Mouse (Mus musculus) neural tube, embryonic 12.5 days (tissue): ENCODE measurements around the gene Il11ra1. TPM values are rescaled to one million over a fixed set of nuclear protein-coding genes. Genes with fewer than 3 reads are reported as not detected.
A peak's percentile ranks its signal among the peaks of the same experiment; 100 is the strongest.

Source experiments
- ATAC-seq: fragments of 200-750 bp; cut with Nextera tagmentation; 2 replicates; pipeline ENCODE4 v1.8.0; 2017; ENCODE audit warnings: low read depth, mild to moderate bottlenecking, moderate TSS enrichment, moderate library complexity; ENCODE audit not compliant: low FRiP score
- H3K27ac ChIP-seq: fragments of 300-500 bp; sonication (generic); 2 replicates; pipeline ENCODE4 v1.5.1; 2016
- H3K27me3 ChIP-seq: fragments of 300-500 bp; sonication (generic); replicated peaks from 2 replicates; pipeline ENCODE4 v1.6.1; 2016; ENCODE audit warnings: mild to moderate bottlenecking
- H3K36me3 ChIP-seq: fragments of 300-500 bp; sonication (generic); 2 replicates; pipeline ENCODE4 v1.6.1; 2016; ENCODE audit warnings: mild to moderate bottlenecking
- H3K4me1 ChIP-seq: fragments of 300-500 bp; sonication (generic); 2 replicates; pipeline ENCODE4 v1.6.1; 2016
- H3K4me2 ChIP-seq: fragments of 300-500 bp; sonication (generic); replicated peaks from 2 replicates; pipeline ENCODE4 v1.6.1; 2016; ENCODE audit warnings: mild to moderate bottlenecking
- H3K4me3 ChIP-seq: fragments of 300-500 bp; sonication (generic); 2 replicates; pipeline ENCODE4 v1.5.1; 2016
- H3K9ac ChIP-seq: fragments of 300-500 bp; sonication (generic); 2 replicates; pipeline ENCODE4 v1.6.1; 2016; ENCODE audit warnings: mild to moderate bottlenecking
- H3K9me3 ChIP-seq: fragments of 300-500 bp; sonication (generic); 2 replicates; pipeline ENCODE4 v1.6.1; 2016; ENCODE audit warnings: mild to moderate bottlenecking
- WGBS: fragments of 180-500 bp; shearing (Covaris S2); methylation state at CpG from one replicate; pipeline ENCODE4 v1.1.7; 2016; 5-methylcytosine and 5-hydroxymethylcytosine counted together
- polyA plus RNA-seq: library from polyadenylated mRNA; unstranded; fragments of >200 nt; fragmentation: Nextera tagmentation; extraction: Ambion mirVana; gene quantifications from 2 replicates; pipeline ENCODE4 v1.2.1, GENCODE M21; 2016

The Il11ra1 gene
- polyA plus RNA-seq, 1 experiment from 2014 or later = 73.3 TPM

- H3K9ac ChIP-seq = peak within 1 kb of the TSS; percentile 86
- WGBS = under 1% methylated on average over 61 of the region's 61 CpGs
- H3K27ac ChIP-seq = no peak within 1 kb of the TSS
- H3K27me3 ChIP-seq = no peaks in the 10 kb centered on the region
- no peaks in the 10 kb centered on the region for H3K9me3 ChIP-seq
- ATAC-seq = peak; percentile 72
- H3K4me3 ChIP-seq = peak within 1 kb of the TSS; percentile 77
- H3K36me3 ChIP-seq = peaks cover 35% of the 10 kb centered on the region
- peaks cover 33% of the 10 kb centered on the region for H3K4me1 ChIP-seq
- H3K4me2 ChIP-seq = peak within 1 kb of the TSS; percentile 93
Measured at GRCm38 (mm10) chr4:41713197-41714067, 13.6 kb downstream of the Il11ra1 start, which contains the start of gene Rpp25l. Rpp25l (minus strand) TSS chr4:41713534.

- no peaks in the 10 kb centered on the region for H3K9me3 ChIP-seq
- H3K4me3 ChIP-seq = no peak overlapping the region
- 15% methylated on average over 8 of the region's 8 CpGs for WGBS
- peaks cover 44% of the 10 kb centered on the region for H3K36me3 ChIP-seq
- no peak for ATAC-seq
- H3K4me2 ChIP-seq = peak overlapping the region; percentile 93
- peaks cover 33% of the 10 kb centered on the region for H3K4me1 ChIP-seq
- no peak overlapping the region for H3K9ac ChIP-seq
- no peak overlapping the region for H3K27ac ChIP-seq
- no peaks in the 10 kb centered on the region for H3K27me3 ChIP-seq
Measured at GRCm38 (mm10) chr4:41714276-41714675, 14.5 kb downstream of the Il11ra1 start.

- H3K36me3 ChIP-seq = peaks cover 51% of the 10 kb centered on the region
- WGBS = 83% methylated on average over 8 of the region's 8 CpGs
Measured at GRCm38 (mm10) chr4:41715082-41715481, 15.3 kb downstream of the Il11ra1 start.

GRCm38 (mm10) chr4:41715596-41715995, 15.8 kb downstream of the Il11ra1 start:
- peaks cover 56% of the 10 kb centered on the region for H3K36me3 ChIP-seq
- 83% methylated on average over 5 of the region's 5 CpGs for WGBS
- no peak for ATAC-seq
- H3K27ac ChIP-seq = no peak overlapping the region
- H3K9me3 ChIP-seq = no peaks in the 10 kb centered on the region
- H3K4me3 ChIP-seq = no peak overlapping the region
- H3K4me1 ChIP-seq = peaks cover 33% of the 10 kb centered on the region
- H3K4me2 ChIP-seq = no peak overlapping the region
- no peak overlapping the region for H3K9ac ChIP-seq
- H3K27me3 ChIP-seq = no peaks in the 10 kb centered on the region

More at GRCm38 (mm10) chr4:41715082-41715481, 15.3 kb downstream of the Il11ra1 start:
- H3K4me1 ChIP-seq = peaks cover 33% of the 10 kb centered on the region
- H3K9ac ChIP-seq = no peak overlapping the region
- H3K27ac ChIP-seq = no peak overlapping the region
- ATAC-seq = no peak
- no peak overlapping the region for H3K4me3 ChIP-seq
- H3K9me3 ChIP-seq = no peaks in the 10 kb centered on the region
- H3K4me2 ChIP-seq = no peak overlapping the region
- H3K27me3 ChIP-seq = no peaks in the 10 kb centered on the region

- no peak overlapping the region for H3K4me2 ChIP-seq
- H3K36me3 ChIP-seq = peaks cover 52% of the 10 kb centered on the region
- no peaks in the 10 kb centered on the region for H3K9me3 ChIP-seq
- ATAC-seq = no peak
- H3K27me3 ChIP-seq = no peaks in the 10 kb centered on the region
- 78% methylated on average over 6 of the region's 6 CpGs for WGBS
- no peak overlapping the region for H3K9ac ChIP-seq
- peaks cover 32% of the 10 kb centered on the region for H3K4me1 ChIP-seq
- H3K27ac ChIP-seq = no peak overlapping the region
- H3K4me3 ChIP-seq = no peak overlapping the region
Measured at GRCm38 (mm10) chr4:41716834-41717233, 17.0 kb downstream of the Il11ra1 start.

- Histone ChIP-seq H3K36me3 (peaks cover 27% of the 10 kb centered on the region), H3K27me3 (peaks cover 41% of the 10 kb centered on the region), H3K4me3 (peak within 1 kb of the TSS; percentile 71), H3K4me1 (peaks cover 37% of the 10 kb centered on the region), H3K4me2 (peak within 1 kb of the TSS; percentile 82), H3K9ac (peak within 1 kb of the TSS; percentile 71), H3K9me3 (no peaks in the 10 kb centered on the region), H3K27ac (no peak within 1 kb of the TSS)
- ATAC-seq = peak; percentile 90
- 0% methylated on average over 27 of the region's 27 CpGs for WGBS
Measured at GRCm38 (mm10) chr4:41722918-41723351, 23.1 kb downstream of the Il11ra1 start, which contains the start of gene Dctn3. Dctn3 (minus strand) TSS chr4:41723170.

- peaks cover 79% of the 10 kb centered on the region for H3K27me3 ChIP-seq
- H3K4me1 ChIP-seq = peaks cover 39% of the 10 kb centered on the region
- H3K9me3 ChIP-seq = no peaks in the 10 kb centered on the region
- 0 out of 2 replicates have a peak overlapping the region, but pooled peaks have one; percentile 46 for H3K27ac ChIP-seq
- no peaks in the 10 kb centered on the region for H3K36me3 ChIP-seq
- H3K4me2 ChIP-seq = peak overlapping the region; percentile 46
- peak; percentile 48 for ATAC-seq
- H3K4me3 ChIP-seq = no peak overlapping the region
- WGBS = 9% methylated on average over 20 of the region's 20 CpGs
- H3K9ac ChIP-seq = peak overlapping the region; percentile 26; the same call in 1 of the 2 replicates
Measured at GRCm38 (mm10) chr4:41726826-41727621, 27.2 kb downstream of the Il11ra1 start.

- peaks cover 69% of the 10 kb centered on the region for H3K27me3 ChIP-seq
- no peak within 1 kb of the TSS for H3K27ac ChIP-seq
- H3K36me3 ChIP-seq = no peaks in the 10 kb centered on the region
- 1% methylated on average over 50 of the region's 50 CpGs for WGBS
- H3K9ac ChIP-seq = peak within 1 kb of the TSS; percentile 44
- peaks cover 24% of the 10 kb centered on the region for H3K4me1 ChIP-seq
- H3K4me3 ChIP-seq = peak within 1 kb of the TSS; percentile 33
- ATAC-seq = no peak
- 0 out of 2 replicates have a peak, but pooled peaks cover 6% of the 10 kb centered on the region for H3K9me3 ChIP-seq
- peak within 1 kb of the TSS; percentile 75 for H3K4me2 ChIP-seq
Measured at GRCm38 (mm10) chr4:41731052-41731765, 31.4 kb downstream of the Il11ra1 start, which contains the start of gene Arid3c. Arid3c (minus strand) TSS chr4:41731142.

- 41% methylated on average over 8 of the region's 8 CpGs for WGBS
- H3K4me2 ChIP-seq = no peak overlapping the region
- no peak overlapping the region for H3K9ac ChIP-seq
- peaks cover 9% of the 10 kb centered on the region for H3K27me3 ChIP-seq
- no peak overlapping the region for H3K4me3 ChIP-seq
- peaks cover 17% of the 10 kb centered on the region for H3K4me1 ChIP-seq
- ATAC-seq = 0 out of 2 replicates have a peak, but pooled peaks have one; percentile 38
- no peak overlapping the region for H3K27ac ChIP-seq
- peaks cover 15% of the 10 kb centered on the region for H3K36me3 ChIP-seq
- H3K9me3 ChIP-seq = 0 out of 2 replicates have a peak, but pooled peaks cover 6% of the 10 kb centered on the region
Measured at GRCm38 (mm10) chr4:41737602-41738255, 37.9 kb downstream of the Il11ra1 start.

GRCm38 (mm10) chr4:41738256-41738603, 38.4 kb downstream of the Il11ra1 start:
- H3K9ac ChIP-seq = no peak overlapping the region
- H3K27ac ChIP-seq = no peak overlapping the region
- H3K9me3 ChIP-seq = 0 out of 2 replicates have a peak, but pooled peaks cover 6% of the 10 kb centered on the region
- no peak overlapping the region for H3K4me3 ChIP-seq
- 52% methylated on average over 1 of the region's 1 CpGs for WGBS
- peaks cover 15% of the 10 kb centered on the region for H3K36me3 ChIP-seq
- peaks cover 17% of the 10 kb centered on the region for H3K4me1 ChIP-seq
- H3K27me3 ChIP-seq = 0 out of 2 replicates have a peak, but pooled peaks cover 5% of the 10 kb centered on the region
- H3K4me2 ChIP-seq = no peak overlapping the region
- ATAC-seq = no peak

GRCm38 (mm10) chr4:41739260-41739659, 39.5 kb downstream of the Il11ra1 start:
- H3K27ac ChIP-seq = no peak overlapping the region
- H3K4me2 ChIP-seq = peak overlapping the region; percentile 74
- H3K9me3 ChIP-seq = 0 out of 2 replicates have a peak, but pooled peaks cover 6% of the 10 kb centered on the region

More at GRCm38 (mm10) chr4:41739260-41739659, 39.5 kb downstream of the Il11ra1 start:
- peaks cover 15% of the 10 kb centered on the region for H3K36me3 ChIP-seq
- H3K27me3 ChIP-seq = no peaks in the 10 kb centered on the region
- no peak overlapping the region for H3K9ac ChIP-seq
- WGBS = 94% methylated on average over 13 of the region's 13 CpGs
- H3K4me1 ChIP-seq = peaks cover 17% of the 10 kb centered on the region
- ATAC-seq = no peak
- H3K4me3 ChIP-seq = no peak overlapping the region
